Mouse (Mus musculus) CH12.LX (cell line): Measurements from ENCODE around the gene Akr1d1.

Source experiments
- CTCF ChIP-seq, 2 experiments: IDR thresholded peaks in 1 of 2; conservative IDR thresholded peaks in 1 of 2; 2 replicates each; pipeline ENCODE4 v1.5.1; 2011 to 2012; ENCODE audit warnings: low read depth in 2 of 2, low read length in 2 of 2, improper control_type of control experiment in 1 of 2, inconsistent platforms in 1 of 2, mild to moderate bottlenecking in 1 of 2, moderate library complexity in 1 of 2
- EP300 ChIP-seq: IDR thresholded peaks from 2 replicates; pipeline ENCODE4 v1.6.1; 2011; ENCODE audit warnings: low read length, improper control_type of control experiment
- POLR2A ChIP-seq: IDR thresholded peaks from 2 replicates; pipeline ENCODE4 v1.6.1; 2011; ENCODE audit warnings: low read depth, mild to moderate bottlenecking, improper control_type of control experiment, low read length
- ZC3H11A ChIP-seq: IDR thresholded peaks from 2 replicates; pipeline ENCODE4 v1.6.1; 2012; ENCODE audit warnings: low read depth, mild to moderate bottlenecking, inconsistent platforms, low read length, improper control_type of control experiment
- ZMIZ1 ChIP-seq: IDR thresholded peaks from 2 replicates; pipeline ENCODE4 v1.6.1; 2012; ENCODE audit warnings: low read depth, mild to moderate bottlenecking, inconsistent platforms, low read length, improper control_type of control experiment

GRCm38 (mm10) chr6:37615490-37615889 is 85.5 kb downstream of the Akr1d1 start:
- TF ChIP-seq ZC3H11A: no peak
- no peak for TF ChIP-seq ZMIZ1
- no peak for TF ChIP-seq CTCF (conservative IDR thresholded peaks at IDR 0.05 in 1 of 2, IDR thresholded peaks at IDR 0.05 in 1 of 2; ENCODE audit: low read depth in 2 of 2, low read length in 2 of 2)
- no peak for TF ChIP-seq EP300
- TF ChIP-seq POLR2A: no peak
